Mouse (Mus musculus): ENCODE measurements around the gene Trim75.

The Trim75 gene

DNA sequence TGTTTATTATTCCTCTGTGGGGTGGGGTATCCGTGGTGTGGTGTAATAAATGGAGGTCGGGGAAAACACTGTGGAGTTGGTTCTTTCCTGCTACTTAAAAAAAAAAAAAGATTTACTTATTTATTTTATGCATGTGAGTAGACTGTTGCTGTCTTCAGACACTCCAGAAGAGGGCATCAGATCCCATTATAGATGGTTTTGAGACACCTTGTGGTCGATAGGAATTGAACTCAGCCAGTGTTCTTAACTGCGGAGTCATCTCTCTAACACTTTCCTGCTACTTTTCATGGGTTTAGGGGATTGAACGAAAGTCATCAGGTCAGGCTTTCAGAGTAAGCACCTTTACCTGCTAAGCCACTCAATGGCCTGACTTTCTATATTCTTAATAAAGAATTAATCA is 42.8 kb downstream of the Trim75 start:
- CTCF ChIA-PET, result interaction anchor here (0.7 kb wide), 1 partner anchor 62 kb away, joined by 3 read pairs; no protein-coding TSS in a partner anchor

DNA sequence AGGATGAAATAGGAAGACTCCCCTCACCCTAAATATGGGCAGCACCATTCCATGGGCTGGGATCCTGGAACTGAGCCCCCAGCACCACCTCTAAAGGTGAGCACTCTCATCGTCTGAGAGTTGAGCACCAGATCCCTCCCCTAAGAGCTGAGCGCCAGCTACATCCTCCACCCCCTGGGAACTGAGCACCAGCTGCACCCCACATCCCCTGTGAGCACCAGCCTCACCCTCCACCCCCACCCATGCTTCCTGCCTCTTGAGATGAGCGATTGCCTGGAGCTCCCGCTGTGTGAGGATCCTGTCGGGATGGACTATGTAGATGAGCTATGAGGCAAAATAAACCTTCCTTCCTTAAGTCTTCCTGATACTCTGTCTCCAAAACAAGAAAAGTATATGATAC is 44.7 kb downstream of the Trim75 start:
- CTCF ChIA-PET, result no interaction called here

DNA sequence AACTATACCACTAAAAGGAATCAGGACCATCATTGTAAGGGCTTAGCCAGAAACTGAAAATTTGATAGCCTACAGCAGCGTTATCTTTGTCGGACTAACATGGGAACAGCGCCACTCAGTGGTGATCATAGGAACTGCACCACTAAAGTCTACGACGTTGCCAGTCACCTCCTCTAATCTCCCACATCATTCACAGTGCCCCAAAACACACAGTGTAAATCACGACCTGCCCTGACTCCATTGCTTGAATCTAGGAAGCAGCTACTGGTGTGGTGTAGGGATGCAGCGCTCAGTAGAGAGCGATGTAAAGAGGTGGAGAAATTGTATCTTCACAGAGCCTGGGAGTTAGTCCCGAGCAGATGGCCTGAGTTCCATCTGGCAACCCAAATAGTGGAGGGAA is 46.1 kb downstream of the Trim75 start:
- CTCF ChIA-PET, result no interaction called here

DNA sequence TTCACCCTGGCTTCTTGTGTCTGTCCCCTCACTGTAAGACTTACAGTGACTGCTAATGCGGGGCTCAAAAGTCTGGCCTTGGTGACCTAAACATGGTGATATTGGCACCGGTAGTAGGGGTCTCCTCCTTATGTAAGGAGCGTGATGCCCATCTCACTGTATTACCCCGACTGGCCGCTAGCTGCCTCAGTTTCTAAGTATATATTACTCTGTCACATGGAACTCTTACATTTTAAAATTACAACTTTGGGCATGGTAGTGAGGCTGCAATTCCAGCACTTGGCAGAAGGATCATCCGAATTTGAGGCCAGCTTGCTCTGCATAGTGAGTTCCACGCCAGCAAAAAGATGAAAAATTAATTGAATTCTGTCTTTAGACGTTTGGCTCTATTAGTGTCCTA is 46.6 kb downstream of the Trim75 start:
- CTCF ChIA-PET, result no interaction called here

DNA sequence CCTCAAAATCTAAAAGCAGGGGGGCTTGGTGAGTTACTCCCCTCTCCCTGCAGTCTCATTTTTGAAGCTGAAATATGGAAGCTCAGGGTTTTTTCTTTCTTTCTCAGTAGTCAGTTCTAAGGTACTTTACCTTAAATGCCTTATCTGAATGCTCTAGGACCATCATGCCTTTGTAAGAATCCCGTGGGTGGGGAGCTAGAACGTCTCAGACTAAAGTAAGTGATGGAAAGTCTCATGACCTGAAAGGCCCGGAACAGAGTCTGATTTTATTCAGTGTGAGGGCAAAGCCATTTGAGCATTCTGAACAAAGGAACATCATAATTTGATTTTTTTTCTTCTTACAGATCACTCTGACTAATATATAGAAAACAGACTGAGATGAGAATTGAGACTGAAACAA is 52.6 kb downstream of the Trim75 start:
- CTCF ChIA-PET, result no interaction called here

Measured in spleen, embryonic (tissue).